Mouse (Mus musculus) stomach, postnatal 0 days (tissue): Measurements from ENCODE around the gene Dnah10. TPM values are rescaled to one million over a fixed set of nuclear protein-coding genes. Genes with fewer than 3 reads are reported as not detected.

Experiments
- ATAC-seq: fragments of 200-750 bp; cut with Nextera tagmentation; 2 replicates; pipeline ENCODE4 v1.8.0; 2017; ENCODE audit not compliant: low FRiP score, low TSS enrichment
- DNase-seq: peaks from one replicate; pipeline ENCODE4 v3.0.0-alpha.2; 2016; ENCODE audit warnings: low spot score
- H3K27ac ChIP-seq: fragments of 300-500 bp; sonication (generic); replicated peaks from 2 replicates; pipeline ENCODE4 v1.5.1; 2014; ENCODE audit warnings: mild to moderate bottlenecking, control low read depth
- H3K27me3 ChIP-seq: fragments of 300-500 bp; sonication (generic); 2 replicates; pipeline ENCODE4 v1.6.1; 2014; ENCODE audit warnings: low read length; ENCODE audit not compliant: control insufficient read depth, insufficient read depth
- H3K36me3 ChIP-seq: fragments of 300-500 bp; sonication (generic); 2 replicates; pipeline ENCODE4 v1.6.1; 2014; ENCODE audit warnings: low read length, mixed read lengths; ENCODE audit not compliant: control insufficient read depth, insufficient read depth
- H3K4me1 ChIP-seq: fragments of 300-500 bp; sonication (generic); replicated peaks from 2 replicates; pipeline ENCODE4 v1.6.1; 2014; ENCODE audit warnings: antibody characterized with exemption; ENCODE audit not compliant: control insufficient read depth, insufficient read depth
- H3K4me2 ChIP-seq: fragments of 300-500 bp; sonication (generic); replicated peaks from 2 replicates; pipeline ENCODE4 v1.6.1; 2014; ENCODE audit warnings: low read depth, mild to moderate bottlenecking, control low read depth, moderate library complexity
- H3K4me3 ChIP-seq: fragments of 300-500 bp; sonication (generic); 2 replicates; pipeline ENCODE4 v1.5.1; 2014; ENCODE audit warnings: low read depth, low read length, control low read depth
- H3K9ac ChIP-seq: fragments of 300-500 bp; sonication (generic); 2 replicates; pipeline ENCODE4 v1.6.1; 2014; ENCODE audit warnings: mild to moderate bottlenecking, low read length, control low read depth, mixed read lengths
- H3K9me3 ChIP-seq: fragments of 300-500 bp; sonication (generic); 2 replicates; pipeline ENCODE4 v1.6.1; 2016; ENCODE audit warnings: low read length; ENCODE audit not compliant: control insufficient read depth
- CTCF ChIP-seq: IDR thresholded peaks from 2 replicates; pipeline ENCODE4 v1.5.1; 2016; ENCODE audit warnings: antibody characterized with exemption, low read depth, mild to moderate bottlenecking, moderate library complexity
- EP300 ChIP-seq: optimal IDR thresholded peaks from 2 replicates; pipeline ENCODE3; 2016; ENCODE audit warnings: antibody characterized with exemption
- WGBS: fragments of 180-500 bp; shearing (Covaris S2); extraction: QIAGEN DNeasy Blood & Tissue Kit; methylation state at CpG from one replicate; pipeline ENCODE4 v1.1.7; 2014; 5-methylcytosine and 5-hydroxymethylcytosine counted together
- polyA plus RNA-seq: library from polyadenylated mRNA; unstranded; fragments of >200 nt; fragmentation: Nextera tagmentation; extraction: Ambion mirVana; gene quantifications from 2 replicates; pipeline ENCODE4 v1.2.1, GENCODE M21; 2015

The Dnah10 gene
- polyA plus RNA-seq, 1 experiment from 2014 or later: 0.10 TPM

DNA sequence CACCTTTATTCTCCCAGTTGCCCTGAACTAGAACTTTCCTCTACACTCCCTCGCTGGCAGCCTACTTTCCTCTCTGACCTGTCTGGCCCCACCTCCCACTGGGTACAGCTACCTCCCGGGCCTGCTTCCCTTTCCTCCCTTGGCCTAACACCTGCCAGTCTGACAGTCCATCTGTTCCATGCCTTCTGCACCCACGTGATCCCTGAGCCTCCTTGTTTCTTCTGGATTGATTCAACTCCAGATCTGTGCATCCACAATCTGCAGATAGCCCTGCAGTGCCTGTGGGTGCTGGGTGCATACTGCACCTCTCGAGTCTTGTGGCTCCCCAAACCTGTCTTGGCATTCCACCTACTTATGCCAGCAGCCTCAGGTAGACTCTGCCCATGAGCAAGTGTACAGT, 111.7 kb downstream of the Dnah10 start:
- WGBS: 67% methylated on average over 4 of the region's 4 CpGs
- Histone ChIP-seq H3K27ac (no peak overlapping the region), H3K9ac (no peak overlapping the region), H3K4me3 (no peak overlapping the region), H3K4me2 (no peak overlapping the region), H3K36me3 (no peaks in the 10 kb centered on the region), H3K27me3 (no peaks in the 10 kb centered on the region), H3K4me1 (no peaks in the 10 kb centered on the region), H3K9me3 (no peaks in the 10 kb centered on the region)
- no peak for DNase-seq
- no peak for ATAC-seq
- TF ChIP-seq EP300 (no peak), CTCF (no peak)

DNA sequence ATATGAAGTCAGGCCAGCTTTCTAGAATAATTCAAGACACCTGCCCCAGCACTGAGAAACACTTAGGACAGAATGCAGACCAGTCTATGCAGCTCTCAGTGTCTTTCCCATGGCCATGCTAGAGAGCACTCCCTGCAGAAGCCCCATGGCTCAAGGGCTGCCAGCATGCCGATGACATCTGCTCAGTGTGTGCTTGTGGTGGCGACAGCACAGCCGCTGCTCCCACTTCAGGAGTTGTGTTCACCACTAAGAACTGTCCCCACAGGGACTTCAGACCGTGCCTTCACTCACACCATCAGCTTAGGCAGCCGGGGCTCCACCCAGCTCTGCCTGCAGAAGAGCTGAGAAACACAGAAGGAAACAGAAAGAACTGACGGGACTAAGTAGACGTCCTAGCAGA, 115.3 kb downstream of the Dnah10 start:
- DNase-seq (no peak), ATAC-seq (no peak)
- TF ChIP-seq EP300 (no peak), CTCF (no peak)
- Histone ChIP-seq H3K36me3 (no peaks in the 10 kb centered on the region), H3K4me3 (no peak overlapping the region), H3K9me3 (no peaks in the 10 kb centered on the region), H3K27ac (no peak overlapping the region), H3K4me1 (no peaks in the 10 kb centered on the region), H3K4me2 (no peak overlapping the region), H3K27me3 (no peaks in the 10 kb centered on the region), H3K9ac (no peak overlapping the region)
- WGBS: 67% methylated on average over 7 of the region's 7 CpGs

DNA sequence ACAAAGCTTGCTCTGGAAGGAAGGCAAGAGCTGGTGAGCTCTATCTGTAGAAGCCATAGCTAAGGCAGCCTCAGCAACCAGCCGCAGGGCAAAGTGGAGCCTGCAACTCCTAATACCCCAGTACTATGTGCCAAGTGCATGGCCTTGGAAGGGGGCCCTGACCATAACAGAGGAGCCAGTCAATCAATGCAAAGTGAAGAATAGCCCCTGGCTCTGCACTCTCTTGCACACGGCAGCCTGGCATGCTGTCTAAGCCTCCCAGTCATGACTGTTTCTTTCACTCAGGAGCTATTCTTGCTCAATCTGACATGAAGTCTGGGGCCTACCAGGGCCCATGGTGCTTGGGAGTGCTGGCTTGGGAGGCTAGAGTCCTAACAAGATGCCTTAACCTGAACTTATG, 115.8 kb downstream of the Dnah10 start:
- H3K4me1 ChIP-seq: no peaks in the 10 kb centered on the region
- no peak overlapping the region for H3K4me2 ChIP-seq
- H3K9ac ChIP-seq: no peak overlapping the region
- DNase-seq: no peak
- TF ChIP-seq EP300 (no peak), CTCF (no peak)
- no peak overlapping the region for H3K27ac ChIP-seq
- ATAC-seq: no peak
- H3K4me3 ChIP-seq: no peak overlapping the region
- H3K27me3 ChIP-seq: no peaks in the 10 kb centered on the region
- H3K9me3 ChIP-seq: no peaks in the 10 kb centered on the region
- WGBS: 66% methylated on average over 2 of the region's 2 CpGs
- no peaks in the 10 kb centered on the region for H3K36me3 ChIP-seq

DNA sequence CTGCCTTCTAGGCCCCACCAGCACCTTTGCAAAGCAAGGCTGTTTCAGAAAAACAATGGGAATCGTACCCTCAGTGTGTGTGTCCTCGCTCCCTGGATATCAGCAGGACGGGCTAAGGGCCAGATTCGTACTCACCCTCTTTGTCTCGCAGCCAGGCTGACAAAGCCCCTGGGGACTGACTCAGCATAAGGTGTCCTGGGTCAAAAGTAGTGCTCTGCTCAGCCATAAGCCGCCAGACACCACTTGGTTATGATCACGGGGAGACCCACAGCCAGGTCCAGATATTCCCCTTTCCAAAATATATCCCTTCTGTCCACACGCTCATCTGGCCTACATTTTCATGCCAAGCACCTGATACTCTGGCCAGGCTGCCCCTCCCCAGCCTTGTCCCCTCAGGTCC, 118.5 kb downstream of the Dnah10 start:
- Histone ChIP-seq H3K36me3 (no peaks in the 10 kb centered on the region), H3K27ac (no peak overlapping the region), H3K9me3 (no peaks in the 10 kb centered on the region), H3K4me2 (no peak overlapping the region), H3K9ac (no peak overlapping the region), H3K4me1 (no peaks in the 10 kb centered on the region), H3K4me3 (no peak overlapping the region), H3K27me3 (no peaks in the 10 kb centered on the region)
- DNase-seq (no peak), ATAC-seq (no peak)
- 83% methylated on average over 8 of the region's 8 CpGs for WGBS
- TF ChIP-seq EP300 (no peak), CTCF (no peak)

DNA sequence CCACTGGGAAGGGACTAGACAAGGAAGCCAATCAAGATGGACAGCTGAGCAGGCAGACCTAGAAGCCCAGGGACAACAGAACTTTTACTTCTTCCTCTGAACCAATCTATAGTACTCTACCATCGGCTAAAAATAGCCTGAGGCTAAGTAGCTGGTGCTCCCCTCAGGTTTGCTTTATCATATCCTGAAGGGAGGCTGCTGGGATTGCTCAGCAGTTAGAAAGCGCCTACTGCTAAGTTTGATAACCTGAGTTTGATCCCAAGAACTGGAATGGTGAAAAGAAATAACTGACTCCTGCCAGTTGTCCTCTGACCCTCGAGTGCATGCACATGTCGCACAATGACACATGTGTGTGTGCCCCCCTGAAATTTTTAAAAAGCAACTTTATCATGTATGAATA, 120.0 kb downstream of the Dnah10 start:
- DNase-seq: no peak
- no peak for ATAC-seq
- no peaks in the 10 kb centered on the region for H3K36me3 ChIP-seq
- no peak overlapping the region for H3K27ac ChIP-seq
- no peak for TF ChIP-seq CTCF
- TF ChIP-seq EP300: no peak
- WGBS: 61% methylated on average over 4 of the region's 4 CpGs
- no peaks in the 10 kb centered on the region for H3K27me3 ChIP-seq
- no peaks in the 10 kb centered on the region for H3K4me1 ChIP-seq
- H3K4me3 ChIP-seq: no peak overlapping the region
- H3K4me2 ChIP-seq: no peak overlapping the region
- no peaks in the 10 kb centered on the region for H3K9me3 ChIP-seq
- no peak overlapping the region for H3K9ac ChIP-seq

DNA sequence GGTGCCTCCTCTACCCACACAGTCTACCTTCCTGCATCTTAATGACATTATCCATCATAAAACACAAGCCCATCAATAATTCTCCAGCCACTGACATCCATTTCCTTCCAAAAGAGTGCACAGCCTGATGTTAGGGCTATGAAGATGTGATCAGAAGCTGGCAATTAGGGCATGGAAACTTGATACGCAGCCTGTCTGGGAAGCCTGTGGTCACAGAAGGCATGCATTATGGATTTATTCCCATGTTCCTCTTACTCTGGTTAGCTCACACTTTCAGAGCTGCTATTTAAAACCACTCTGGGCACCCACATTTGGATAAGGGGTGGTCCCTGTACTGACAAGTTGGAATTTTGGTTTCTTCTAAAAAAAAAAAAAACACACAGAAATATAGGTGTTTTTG, 122.1 kb downstream of the Dnah10 start:
- no peak for DNase-seq
- WGBS: 71% methylated on average over 1 of the region's 1 CpGs
- H3K4me3 ChIP-seq: no peak overlapping the region

More for the DNA sequence above, 122.1 kb downstream of the Dnah10 start:
- TF ChIP-seq EP300 (no peak), CTCF (no peak)
- Histone ChIP-seq H3K4me1 (no peaks in the 10 kb centered on the region), H3K9ac (no peak overlapping the region), H3K27me3 (no peaks in the 10 kb centered on the region), H3K27ac (no peak overlapping the region), H3K9me3 (no peaks in the 10 kb centered on the region), H3K4me2 (no peak overlapping the region), H3K36me3 (no peaks in the 10 kb centered on the region)
- ATAC-seq: no peak
